In genomic region chr5:135707855-135708254, GRCm38 (mm10) we compare ENCODE assay signal across 9 mouse cellular contexts. TPM values are rescaled to one million over a fixed set of nuclear protein-coding genes. Genes with fewer than 3 reads are reported as not detected.
DNase-seq lines count a peak whose midpoint lies in the region; ATAC-seq and TF ChIP-seq lines count a peak whose summit lies in the region.
"Had no signal": no experiment of that assay in that cellular context is flagged by ENCODE, and none has a peak within 500 bp of the region (broad histone marks: within the 10 kb centered on the region; RNA-seq: fewer than 3 reads in every experiment).

No protein-coding gene starts in this region.

- TF ChIP-seq CTCF in intestine, postnatal 0 days (IDR thresholded peaks at IDR 0.05; ENCODE audit: low read depth), result no peak
- TF ChIP-seq CTCF in G1E (IDR thresholded peaks at IDR 0.05; ENCODE audit: low read depth, low read length), result no peak
- TF ChIP-seq CTCF in cerebellum, adult 2 months (IDR thresholded peaks at IDR 0.05; ENCODE audit: borderline replicate concordance, insufficient read depth, low read depth, low read length), result no peak

- 0 out of 2 replicates have a peak, but pooled peaks have one; percentile 22 for ATAC-seq in intestine, postnatal 0 days
- ATAC-seq in intestine, embryonic 16.5 days, result no peak
- ATAC-seq in G1E (ENCODE audit: extremely low read depth, insufficient number of reproducible peaks, low FRiP score, poor library complexity, severe bottlenecking), result peak; percentile 90
- no peak for ATAC-seq in liver, embryonic 16.5 days (ENCODE audit: low read depth)

- 52% methylated on average over 1 of the region's 1 CpGs for WGBS in intestine, postnatal 0 days
- WGBS in intestine, embryonic 16.5 days, result 58% methylated on average over 1 of the region's 1 CpGs
- 9% methylated on average over 1 of the region's 1 CpGs for WGBS in liver, embryonic 16.5 days (ENCODE audit: insufficient replicate concordance)
- WGBS in cerebellum, adult 2 months, result 11% methylated on average over 1 of the region's 1 CpGs

- H3K4me1 ChIP-seq in intestine, postnatal 0 days (replicated peaks; ENCODE audit: control insufficient read depth, insufficient read depth, low read length), result no peaks in the 10 kb centered on the region
- H3K4me1 ChIP-seq in intestine, embryonic 16.5 days (ENCODE audit: control insufficient read depth, insufficient read depth, low read length), result no peaks in the 10 kb centered on the region; the same call in 1 of the 2 replicates
- H3K4me1 ChIP-seq in G1E (ENCODE audit: insufficient read depth, low read depth, low read length), result peaks cover 63% of the 10 kb centered on the region
- H3K4me1 ChIP-seq in liver, embryonic 16.5 days (ENCODE audit: control insufficient read depth, low read depth, low read length), result peaks cover 27% of the 10 kb centered on the region
- H3K4me1 ChIP-seq in cerebellum, adult 2 months (ENCODE audit: control insufficient read depth, insufficient read depth, low read length), result peaks cover 14% of the 10 kb centered on the region

- H3K9me3 ChIP-seq in intestine, postnatal 0 days (ENCODE audit: control insufficient read depth), result no peaks in the 10 kb centered on the region
- no peaks in the 10 kb centered on the region for H3K9me3 ChIP-seq in intestine, embryonic 16.5 days (ENCODE audit: control insufficient read depth, low read length)
- peaks cover 5% of the 10 kb centered on the region; the same call in 1 of the 2 replicates for H3K9me3 ChIP-seq in G1E (replicated peaks)
- no peaks in the 10 kb centered on the region for H3K9me3 ChIP-seq in liver, embryonic 16.5 days (replicated peaks; ENCODE audit: control insufficient read depth, low read length)

- no peak overlapping the region for H3K9ac ChIP-seq in intestine, postnatal 0 days (ENCODE audit: low read depth, low read length)
- no peak overlapping the region for H3K9ac ChIP-seq in intestine, embryonic 16.5 days (ENCODE audit: low read depth, low read length)
- no peak overlapping the region for H3K9ac ChIP-seq in liver, embryonic 16.5 days (ENCODE audit: low read depth, low read length)

- peaks cover 8% of the 10 kb centered on the region; the same call in 1 of the 2 replicates for H3K36me3 ChIP-seq in intestine, postnatal 0 days (ENCODE audit: control insufficient read depth, insufficient read depth)
- H3K36me3 ChIP-seq in intestine, embryonic 16.5 days (ENCODE audit: control insufficient read depth, insufficient read depth, low read length), result peaks cover 9% of the 10 kb centered on the region; the same call in 1 of the 2 replicates
- peaks cover 88% of the 10 kb centered on the region for H3K36me3 ChIP-seq in G1E (replicated peaks)
- no peaks in the 10 kb centered on the region for H3K36me3 ChIP-seq in liver, embryonic 16.5 days (ENCODE audit: control insufficient read depth, insufficient read depth)

- no peak for TF ChIP-seq POLR2A in cerebellum, adult 2 months (IDR thresholded peaks at IDR 0.05; ENCODE audit: borderline replicate concordance, insufficient read depth, low read length)

- no peak overlapping the region for H3K4me2 ChIP-seq in intestine, postnatal 0 days (replicated peaks; ENCODE audit: low read depth)
- no peak overlapping the region for H3K4me2 ChIP-seq in intestine, embryonic 16.5 days (ENCODE audit: low read depth, low read length)
- H3K4me2 ChIP-seq in liver, embryonic 16.5 days (ENCODE audit: low read depth, low read length), result no peak overlapping the region

- H3K4me3 ChIP-seq in intestine, postnatal 0 days (ENCODE audit: low read depth, low read length), result no peak overlapping the region
- no peak overlapping the region for H3K4me3 ChIP-seq in intestine, embryonic 16.5 days (ENCODE audit: low read length)
- no peak overlapping the region; the same call in 1 of the 2 replicates for H3K4me3 ChIP-seq in G1E (ENCODE audit: low read depth, low read length)
- H3K4me3 ChIP-seq in liver, embryonic 16.5 days (ENCODE audit: low read depth, low read length), result no peak overlapping the region
- no peak overlapping the region for H3K4me3 ChIP-seq in cerebellum, adult 2 months (replicated peaks; ENCODE audit: insufficient read depth, low read depth, low read length)

- H3K27ac ChIP-seq in intestine, postnatal 0 days (ENCODE audit: low read depth, low read length), result no peak overlapping the region
- no peak overlapping the region for H3K27ac ChIP-seq in intestine, embryonic 16.5 days (ENCODE audit: low read length)
- 0 out of 2 replicates have a peak overlapping the region, but pooled peaks have one; percentile 9 for H3K27ac ChIP-seq in liver, embryonic 16.5 days (ENCODE audit: low read length)
- no peak overlapping the region for H3K27ac ChIP-seq in cerebellum, adult 2 months (ENCODE audit: insufficient read depth, low read length)

- peak; percentile 75 for DNase-seq in G1E (ENCODE audit: low spot score)
- peak; percentile 75 for DNase-seq in heart, adult 8-10 months (ENCODE audit: low spot score)
- DNase-seq in cerebellum, postnatal 25 days, result no peak
- no peak for DNase-seq in thymus, postnatal 10 days (ENCODE audit: low spot score in 2 of 2)
- no peak for DNase-seq in cerebellum, adult 2 months
- DNase-seq: lung, postnatal 14 days had no signal

- H3K27me3 ChIP-seq in intestine, postnatal 0 days (replicated peaks; ENCODE audit: control insufficient read depth, insufficient read depth, low read length), result no peaks in the 10 kb centered on the region
- no peaks in the 10 kb centered on the region for H3K27me3 ChIP-seq in intestine, embryonic 16.5 days (replicated peaks; ENCODE audit: control insufficient read depth, insufficient read depth, low read length)
- H3K27me3 ChIP-seq in G1E (ENCODE audit: insufficient read depth, low read length), result no peaks in the 10 kb centered on the region
- H3K27me3 ChIP-seq in liver, embryonic 16.5 days (ENCODE audit: control insufficient read depth, insufficient read depth, low read depth, low read length), result no peaks in the 10 kb centered on the region
- H3K27me3 ChIP-seq in cerebellum, adult 2 months (ENCODE audit: control insufficient read depth, insufficient read depth, low read length), result no peaks in the 10 kb centered on the region

RNA-seq across cellular contexts. Expression of gene Tmem120a, which starts 36.4 kb away (rescaled TPM):
- polyA plus RNA-seq in intestine, postnatal 0 days (2015; fragmentation: Nextera tagmentation; extraction: Ambion mirVana), result 127 and 132 TPM in 2 replicates
- polyA plus RNA-seq in intestine, embryonic 16.5 days (2015; fragmentation: Nextera tagmentation; extraction: Ambion mirVana), result 65.1 and 65.8 TPM in 2 replicates
- total RNA-seq in G1E (2014; fragmentation: Nextera tagmentation), result 8.5 and 17.8 TPM in 2 replicates
- total RNA-seq in G1E (2017), result 17.3 and 18.0 TPM in 2 replicates
- 13.3 and 14.2 TPM in 2 replicates for polyA plus RNA-seq in G1E (2012)
- 10 to 100 TPM; 14.9 to 19.0 (median 16.7) TPM for total RNA-seq in heart, adult 8-10 months (2022)
- polyA plus RNA-seq in liver, embryonic 16.5 days (2015; fragmentation: Nextera tagmentation; extraction: Ambion mirVana), result 17.8 and 18.2 TPM in 2 replicates
- polyA plus RNA-seq in cerebellum, adult 2 months (2012; rRNA removed), result 14.8 and 15.6 TPM in 2 replicates

RNA-seq across cellular contexts. Expression of gene Por, which starts 38.0 kb away (rescaled TPM):
- 82.3 and 91.7 TPM in 2 replicates for polyA plus RNA-seq in intestine, postnatal 0 days (2015; fragmentation: Nextera tagmentation; extraction: Ambion mirVana)
- polyA plus RNA-seq in intestine, embryonic 16.5 days (2015; fragmentation: Nextera tagmentation; extraction: Ambion mirVana), result 111 and 116 TPM in 2 replicates
- total RNA-seq in G1E (2014; fragmentation: Nextera tagmentation), result 26.7 and 38.1 TPM in 2 replicates
- total RNA-seq in G1E (2017), result 80.5 and 91.1 TPM in 2 replicates
- polyA plus RNA-seq in G1E (2012), result 90.4 and 112 TPM in 2 replicates
- 10 to 100 TPM; 71.5 to 84.8 (median 75.1) TPM for total RNA-seq in heart, adult 8-10 months (2022)
- 46.9 and 53.1 TPM in 2 replicates for polyA plus RNA-seq in liver, embryonic 16.5 days (2015; fragmentation: Nextera tagmentation; extraction: Ambion mirVana)
- 86.2 and 98.1 TPM in 2 replicates for polyA plus RNA-seq in cerebellum, adult 2 months (2012; rRNA removed)

Comparison
In these comparisons a context has a peak if more than half of its experiments do, and no peak if none do; other contexts are left out.
1. ATAC-seq: peak in intestine, postnatal 0 days (single experiment) and G1E (single experiment); none in intestine, embryonic 16.5 days (single experiment) and liver, embryonic 16.5 days (single experiment).
2. DNase-seq: peak in G1E (single experiment) and heart, adult 8-10 months (single experiment); none in cerebellum, postnatal 25 days (0 of 2), thymus, postnatal 10 days (0 of 2) and cerebellum, adult 2 months (0 of 2).